Mouse (Mus musculus) heart, embryonic 14.5 days (tissue): ENCODE measurements around the gene Defb30. TPM values are rescaled to one million over a fixed set of nuclear protein-coding genes. Genes with fewer than 3 reads are reported as not detected.

Experiments used
- ATAC-seq: fragments of 200-750 bp; cut with Nextera tagmentation; 2 replicates; pipeline ENCODE4 v1.8.0; 2017; ENCODE audit warnings: low read depth, moderate TSS enrichment; ENCODE audit not compliant: insufficient number of reproducible peaks, insufficient read depth, low FRiP score
- H3K27ac ChIP-seq, 2 experiments: fragments of 200-500 bp in 1 of 2; fragments of 300-500 bp in 1 of 2; sonication (generic) in 1 of 2; replicated peaks in 1 of 2; 2 replicates each; pipeline ENCODE4 v1.5.1; 2012 to 2014; ENCODE audit warnings: low read depth in 2 of 2, low read length in 2 of 2, control low read depth in 1 of 2, mild to moderate bottlenecking in 1 of 2, mixed read lengths in 1 of 2; ENCODE audit not compliant: control insufficient read depth in 1 of 2, insufficient read depth in 1 of 2
- H3K27me3 ChIP-seq: fragments of 300-500 bp; sonication (generic); 2 replicates; pipeline ENCODE4 v1.6.1; 2014; ENCODE audit warnings: mild to moderate bottlenecking, low read length, control low read depth; ENCODE audit not compliant: control insufficient read depth, insufficient read depth
- H3K36me3 ChIP-seq: fragments of 300-500 bp; sonication (generic); 2 replicates; pipeline ENCODE4 v1.6.1; 2014; ENCODE audit warnings: mild to moderate bottlenecking, control low read depth, low read length, mixed read lengths; ENCODE audit not compliant: control insufficient read depth, insufficient read depth
- H3K4me1 ChIP-seq, 2 experiments: fragments of 200-500 bp in 1 of 2; fragments of 300-500 bp in 1 of 2; sonication (generic) in 1 of 2; 2 replicates each; pipeline ENCODE4 v1.6.1; 2012 to 2014; ENCODE audit warnings: low read length in 2 of 2, control low read depth in 1 of 2, mixed read lengths in 1 of 2; ENCODE audit not compliant: control insufficient read depth in 2 of 2, insufficient read depth in 2 of 2
- H3K4me2 ChIP-seq: fragments of 300-500 bp; sonication (generic); 2 replicates; pipeline ENCODE4 v1.6.1; 2014; ENCODE audit warnings: mild to moderate bottlenecking, low read length
- H3K4me3 ChIP-seq, 2 experiments: fragments of 200-500 bp in 1 of 2; fragments of 300-500 bp in 1 of 2; sonication (generic) in 1 of 2; 2 replicates each; pipeline ENCODE4 v1.5.1; 2012 to 2014; ENCODE audit warnings: low read length in 2 of 2, mild to moderate bottlenecking in 2 of 2, control low read depth in 1 of 2, low read depth in 1 of 2, moderate library complexity in 1 of 2; ENCODE audit not compliant: control insufficient read depth in 1 of 2, insufficient read depth in 1 of 2
- H3K9ac ChIP-seq: fragments of 300-500 bp; sonication (generic); 2 replicates; pipeline ENCODE4 v1.6.1; 2014; ENCODE audit warnings: mild to moderate bottlenecking, low read length
- H3K9me3 ChIP-seq: fragments of 300-500 bp; sonication (generic); 2 replicates; pipeline ENCODE4 v1.6.1; 2016; ENCODE audit warnings: low read length, control low read depth; ENCODE audit not compliant: control insufficient read depth
- WGBS: fragments of 180-500 bp; shearing (Covaris S2); extraction: QIAGEN DNeasy Blood & Tissue Kit; methylation state at CpG from one replicate; pipeline ENCODE4 v1.1.7; 2014; 5-methylcytosine and 5-hydroxymethylcytosine counted together
- polyA plus RNA-seq: library from polyadenylated mRNA; unstranded; fragments of >200 nt; fragmentation: Nextera tagmentation; extraction: Ambion mirVana; gene quantifications from 2 replicates; pipeline ENCODE4 v1.2.1, GENCODE M21; 2014

Defb30 gene
- not detected in 2 replicates for polyA plus RNA-seq

DNA sequence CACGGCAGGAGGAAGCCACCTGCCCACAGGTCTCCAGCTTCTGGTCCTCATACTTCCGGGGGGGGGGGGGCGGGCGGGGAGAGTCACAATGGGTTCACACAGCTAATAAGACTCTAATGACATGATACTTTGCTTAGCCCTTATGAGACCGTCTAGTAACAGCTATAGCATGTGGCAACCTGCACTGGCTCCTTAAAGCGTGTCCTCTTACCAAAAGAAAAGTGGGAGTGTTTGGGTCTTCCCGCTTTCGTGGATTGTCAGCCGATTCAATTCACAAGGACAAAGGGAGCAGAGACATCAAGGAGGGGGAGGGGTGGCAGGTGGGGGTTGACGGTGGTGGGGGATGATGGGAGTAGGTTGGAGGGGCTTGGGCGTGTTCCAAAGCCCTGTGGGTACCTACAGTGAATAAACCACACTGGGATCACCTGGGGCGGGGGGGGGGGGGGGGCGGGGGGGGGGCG is at the start of gene Defb30:
TSS of gene Defb30 (minus strand) at position 51 of the 461 bp plus-strand sequence.
- H3K27me3 ChIP-seq, result no peaks in the 10 kb centered on the region
- no peaks in the 10 kb centered on the region for H3K9me3 ChIP-seq
- no peak within 1 kb of the TSS for H3K4me2 ChIP-seq
- no peaks in the 10 kb centered on the region for H3K36me3 ChIP-seq
- no peak within 1 kb of the TSS for H3K27ac ChIP-seq
- H3K9ac ChIP-seq, result no peak within 1 kb of the TSS
- no peak within 1 kb of the TSS for H3K4me3 ChIP-seq
- H3K4me1 ChIP-seq, result peaks cover 8 to 14% of the 10 kb centered on the region in 2 experiments
- WGBS, result 78% methylated on average over 11 of the region's 14 CpGs
- no peak for ATAC-seq

GRCm38 (mm10) chr14:63067708-63068107 is 17.9 kb upstream of the Defb30 start:
- Histone ChIP-seq H3K9me3 (peaks cover 3% of the 10 kb centered on the region; the same call in 1 of the 2 replicates), H3K36me3 (no peaks in the 10 kb centered on the region), H3K4me2 (peak overlapping the region; percentile 53), H3K9ac (peak overlapping the region; percentile 54), H3K27ac (peak overlapping the region; percentile 91 to 94), H3K4me3 (0 out of 4 replicates have a peak overlapping the region, but pooled peaks have one; percentile 0 to 1), H3K27me3 (no peaks in the 10 kb centered on the region), H3K4me1 (peaks cover 30 to 57% of the 10 kb centered on the region in 2 experiments)
- WGBS, result 1% methylated on average over 15 of the region's 15 CpGs
- peak; percentile 90 for ATAC-seq

GRCm38 (mm10) chr14:63066630-63067310 is 17.0 kb upstream of the Defb30 start:
- peak overlapping the region; percentile 91 to 94 for H3K27ac ChIP-seq

GRCm38 (mm10) chr14:63065391-63065790 is 15.6 kb upstream of the Defb30 start:
- Histone ChIP-seq H3K27ac (no peak overlapping the region), H3K9me3 (peaks cover 3% of the 10 kb centered on the region; the same call in 1 of the 2 replicates), H3K9ac (no peak overlapping the region), H3K4me3 (no peak overlapping the region), H3K4me1 (peaks cover 45 to 70% of the 10 kb centered on the region in 2 experiments), H3K36me3 (no peaks in the 10 kb centered on the region), H3K27me3 (no peaks in the 10 kb centered on the region), H3K4me2 (no peak overlapping the region)
- 80% methylated on average over 5 of the region's 5 CpGs for WGBS
- ATAC-seq, result no peak

More at GRCm38 (mm10) chr14:63066630-63067310, 17.0 kb upstream of the Defb30 start:
- 7% methylated on average over 16 of the region's 16 CpGs for WGBS
- H3K4me1 ChIP-seq, result peaks cover 33 to 60% of the 10 kb centered on the region in 2 experiments
- peak overlapping the region; percentile 54 for H3K9ac ChIP-seq
- H3K4me3 ChIP-seq, result peak overlapping the region; percentile 1 to 12; a peak in 1 of 4 replicates
- peaks cover 3% of the 10 kb centered on the region; the same call in 1 of the 2 replicates for H3K9me3 ChIP-seq
- no peaks in the 10 kb centered on the region for H3K36me3 ChIP-seq
- peak overlapping the region; percentile 53 for H3K4me2 ChIP-seq
- no peaks in the 10 kb centered on the region for H3K27me3 ChIP-seq
- peak; percentile 10; the same call in 1 of the 2 replicates for ATAC-seq

DNA sequence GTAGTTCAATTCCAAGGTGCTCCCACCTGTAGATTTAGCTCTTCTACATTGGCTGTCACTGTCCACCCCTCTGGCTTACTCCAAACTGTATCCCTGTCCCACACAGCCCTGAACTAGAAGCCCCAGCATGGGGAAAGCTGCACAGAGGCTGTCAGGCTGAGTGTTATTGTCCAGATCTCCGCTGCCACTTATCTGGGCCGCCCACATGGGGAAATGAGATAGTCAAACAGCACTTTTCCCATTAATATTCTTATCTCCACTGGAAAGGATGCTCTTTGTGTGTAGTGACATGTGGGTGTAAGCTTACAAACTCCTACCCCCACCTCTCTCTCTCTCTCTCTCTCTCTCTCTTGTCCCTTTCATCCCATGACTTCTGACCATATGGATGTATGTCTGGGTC is 12.4 kb upstream of the Defb30 start:
- ATAC-seq, result peak; percentile 75
- no peak overlapping the region for H3K9ac ChIP-seq
- peak overlapping the region; percentile 55 to 60 for H3K27ac ChIP-seq
- no peaks in the 10 kb centered on the region for H3K36me3 ChIP-seq
- H3K9me3 ChIP-seq, result peaks cover 3% of the 10 kb centered on the region; the same call in 1 of the 2 replicates
- H3K4me1 ChIP-seq, result peaks cover 25 to 46% of the 10 kb centered on the region in 2 experiments
- H3K4me2 ChIP-seq, result no peak overlapping the region
- no peaks in the 10 kb centered on the region for H3K27me3 ChIP-seq
- H3K4me3 ChIP-seq, result no peak overlapping the region
- 2% methylated on average over 2 of the region's 2 CpGs for WGBS

DNA sequence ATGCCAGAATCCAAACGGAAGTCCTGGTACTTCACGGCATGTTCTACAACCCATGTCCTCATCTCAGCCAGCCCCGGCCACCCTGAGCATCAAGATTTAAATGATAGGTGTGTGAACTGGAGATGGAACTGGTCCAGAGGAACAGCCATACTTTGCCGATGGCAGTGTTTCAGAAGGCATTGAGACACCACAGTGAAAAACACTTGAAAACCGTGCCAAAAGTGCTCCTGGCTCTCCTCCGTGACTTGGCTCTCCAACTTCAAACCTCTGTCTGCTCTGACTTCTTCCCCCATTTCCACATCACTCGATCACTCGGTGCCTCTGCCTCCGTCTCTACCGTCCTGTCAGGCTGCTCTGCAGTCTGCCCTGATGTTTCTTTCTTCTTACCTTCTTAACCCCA is 10.6 kb upstream of the Defb30 start:
- Histone ChIP-seq H3K4me3 (no peak overlapping the region), H3K36me3 (no peaks in the 10 kb centered on the region), H3K27me3 (no peaks in the 10 kb centered on the region), H3K9ac (peak overlapping the region; percentile 2; the same call in 1 of the 2 replicates), H3K9me3 (peaks cover 3% of the 10 kb centered on the region; the same call in 1 of the 2 replicates), H3K27ac (peak overlapping the region in 1 of 2 experiments; percentile 16; a peak in 1 of 4 replicates), H3K4me2 (peak overlapping the region; percentile 18; the same call in 1 of the 2 replicates), H3K4me1 (peaks cover 25 to 43% of the 10 kb centered on the region in 2 experiments)
- no peak for ATAC-seq
- 29% methylated on average over 10 of the region's 10 CpGs for WGBS

GRCm38 (mm10) chr14:63054729-63055128 is 5.0 kb upstream of the Defb30 start:
- no peaks in the 10 kb centered on the region for H3K27me3 ChIP-seq
- peak overlapping the region; percentile 78 to 88 for H3K27ac ChIP-seq
- no peaks in the 10 kb centered on the region for H3K36me3 ChIP-seq
- peak overlapping the region; percentile 50 for H3K9ac ChIP-seq
- no peak overlapping the region for H3K4me3 ChIP-seq
- H3K4me2 ChIP-seq, result peak overlapping the region; percentile 46
- 1% methylated on average over 6 of the region's 6 CpGs for WGBS
- peaks cover 17 to 25% of the 10 kb centered on the region in 2 experiments for H3K4me1 ChIP-seq
- ATAC-seq, result peak; percentile 98
- H3K9me3 ChIP-seq, result no peaks in the 10 kb centered on the region
